Mouse (Mus musculus): ENCODE results near the gene Snrpd3. TPM values are rescaled to one million over a fixed set of nuclear protein-coding genes. Genes with fewer than 3 reads are reported as not detected.
"Not testable (repeated sequence)": the region's sequence is repeated elsewhere in the genome, so short reads cannot be mapped to it uniquely, and the experiment has no call there.

Gene Snrpd3
- polyA plus RNA-seq, 1 experiment from 2014 or later, result 139 TPM

GRCm38 (mm10) chr10:75487131-75487530, 30.2 kb upstream of the Snrpd3 start:
- H3K36me3 ChIP-seq, result no peaks in the 10 kb centered on the region
- no peaks in the 10 kb centered on the region for H3K9me3 ChIP-seq
- H3K4me3 ChIP-seq, result no peak overlapping the region
- DNase-seq (ENCODE audit: low spot score), result no peak
- H3K27me3 ChIP-seq (ENCODE audit: insufficient read depth, poor library complexity, severe bottlenecking), result no peaks in the 10 kb centered on the region
- 61% methylated on average over 3 of the region's 3 CpGs for WGBS
- no peak overlapping the region for H3K27ac ChIP-seq
- H3K4me1 ChIP-seq, result no peaks in the 10 kb centered on the region

GRCm38 (mm10) chr10:75489522-75489921, 27.8 kb upstream of the Snrpd3 start:
- 69% methylated on average over 2 of the region's 2 CpGs for WGBS
- Histone ChIP-seq H3K36me3 (no peaks in the 10 kb centered on the region), H3K9me3 (no peaks in the 10 kb centered on the region), H3K27me3 (ENCODE audit: insufficient read depth, poor library complexity, severe bottlenecking) (no peaks in the 10 kb centered on the region), H3K4me3 (no peak overlapping the region), H3K4me1 (no peaks in the 10 kb centered on the region), H3K27ac (no peak overlapping the region)
- DNase-seq (ENCODE audit: low spot score), result no peak

DNA sequence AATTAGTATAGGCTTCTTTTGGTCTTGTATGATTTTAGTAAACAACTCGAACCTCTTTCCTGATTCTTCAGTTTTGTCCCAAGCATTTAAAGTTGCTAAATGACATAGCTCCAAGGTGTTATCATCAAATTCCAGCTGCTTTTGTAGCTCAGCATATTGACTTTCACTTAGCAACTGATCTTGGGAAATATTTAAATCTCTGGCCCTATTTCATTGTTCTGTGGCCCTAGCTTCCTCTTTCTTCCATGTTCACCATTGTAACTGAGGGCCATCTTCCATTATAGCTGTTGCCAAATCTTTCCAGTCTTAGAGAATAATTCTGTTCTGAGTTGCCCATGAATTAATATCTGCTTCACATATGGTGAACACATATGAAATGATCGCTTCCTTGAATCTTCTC, 26.6 kb upstream of the Snrpd3 start:
- H3K36me3 ChIP-seq, result no peaks in the 10 kb centered on the region
- H3K27me3 ChIP-seq (ENCODE audit: insufficient read depth, poor library complexity, severe bottlenecking), result no peaks in the 10 kb centered on the region
- 81% methylated on average over 2 of the region's 2 CpGs for WGBS
- H3K4me1 ChIP-seq, result peaks cover 4% of the 10 kb centered on the region; the same call in 1 of the 2 replicates
- no peaks in the 10 kb centered on the region for H3K9me3 ChIP-seq
- no peak overlapping the region for H3K27ac ChIP-seq
- DNase-seq (ENCODE audit: low spot score), result no peak
- no peak overlapping the region for H3K4me3 ChIP-seq

DNA sequence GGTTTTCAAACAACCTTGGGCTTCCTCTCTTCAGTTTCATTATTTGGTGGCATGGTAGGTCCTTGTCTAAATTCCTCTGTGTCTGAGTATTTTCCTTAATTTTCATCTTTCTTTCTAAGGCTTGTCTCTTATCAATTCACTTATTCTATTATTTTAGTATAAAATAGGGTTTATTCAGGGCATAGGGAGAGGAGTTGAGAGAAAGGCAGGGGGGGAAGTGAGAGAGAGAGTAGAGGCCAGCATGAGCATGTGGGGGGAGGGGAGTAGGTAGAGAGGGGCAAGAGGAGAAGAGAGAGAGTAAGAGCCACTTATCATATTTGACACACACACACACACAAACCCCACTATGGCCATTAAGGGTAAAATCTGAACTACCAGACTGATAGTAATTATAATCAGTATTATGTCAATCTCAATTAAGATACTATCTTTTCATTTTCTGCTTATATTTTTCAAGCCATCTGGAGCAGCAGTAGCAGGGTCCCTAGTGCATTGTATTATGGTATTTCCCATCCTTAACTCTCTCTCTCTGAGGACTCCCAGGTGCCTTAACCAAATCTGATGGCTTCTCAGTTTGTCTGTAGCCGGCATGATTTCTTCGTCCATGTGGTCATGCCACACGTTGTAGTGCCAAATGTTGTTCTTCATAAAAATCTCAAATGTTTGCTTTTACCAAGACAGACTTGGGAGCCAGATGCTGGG, 26.0 kb upstream of the Snrpd3 start:
- no peaks in the 10 kb centered on the region for H3K27me3 ChIP-seq (ENCODE audit: insufficient read depth, poor library complexity, severe bottlenecking)
- peaks cover 4% of the 10 kb centered on the region; the same call in 1 of the 2 replicates for H3K4me1 ChIP-seq
- 84% methylated on average over 3 of the region's 3 CpGs for WGBS
- H3K9me3 ChIP-seq, result no peaks in the 10 kb centered on the region
- DNase-seq (ENCODE audit: low spot score), result no peak
- no peaks in the 10 kb centered on the region for H3K36me3 ChIP-seq
- no peak overlapping the region for H3K4me3 ChIP-seq
- H3K27ac ChIP-seq, result no peak overlapping the region

DNA sequence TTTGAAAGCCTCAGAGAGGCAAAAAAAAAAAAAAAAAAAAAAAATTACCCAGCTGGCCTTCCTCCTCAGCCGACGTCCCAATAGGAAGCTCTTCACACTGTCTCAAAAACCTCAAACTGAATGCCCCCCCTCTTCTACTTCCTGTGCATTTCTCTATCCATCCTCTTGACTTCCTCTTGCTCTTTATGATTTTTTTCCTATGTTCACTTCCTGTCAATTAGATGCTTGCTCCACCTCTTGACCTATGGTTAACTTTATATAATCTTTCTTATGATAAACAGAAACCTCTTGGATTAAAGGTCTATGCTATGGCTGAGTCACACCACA, 25.5 kb upstream of the Snrpd3 start:
- H3K9me3 ChIP-seq, result no peaks in the 10 kb centered on the region
- WGBS, result 71% methylated on average over 2 of the region's 2 CpGs
- H3K36me3 ChIP-seq, result no peaks in the 10 kb centered on the region
- H3K4me1 ChIP-seq, result peaks cover 4% of the 10 kb centered on the region; the same call in 1 of the 2 replicates
- no peak overlapping the region for H3K27ac ChIP-seq
- H3K27me3 ChIP-seq (ENCODE audit: insufficient read depth, poor library complexity, severe bottlenecking), result no peaks in the 10 kb centered on the region
- no peak for DNase-seq (ENCODE audit: low spot score)
- H3K4me3 ChIP-seq, result no peak overlapping the region

- Histone ChIP-seq H3K27me3 (ENCODE audit: insufficient read depth, poor library complexity, severe bottlenecking) (no peaks in the 10 kb centered on the region), H3K9me3 (no peaks in the 10 kb centered on the region), H3K4me3 (no peak overlapping the region), H3K36me3 (no peaks in the 10 kb centered on the region), H3K27ac (peak overlapping the region; percentile 18), H3K4me1 (peaks cover 5% of the 10 kb centered on the region)
- DNase-seq (ENCODE audit: low spot score), result no peak
- WGBS, result 52% methylated on average over 6 of the region's 6 CpGs
Measured at GRCm38 (mm10) chr10:75495304-75495703, 22.0 kb upstream of the Snrpd3 start.

- Histone ChIP-seq H3K27ac (no peak overlapping the region), H3K4me3 (no peak overlapping the region), H3K9me3 (no peaks in the 10 kb centered on the region), H3K27me3 (ENCODE audit: insufficient read depth, poor library complexity, severe bottlenecking) (no peaks in the 10 kb centered on the region), H3K4me1 (peaks cover 10% of the 10 kb centered on the region), H3K36me3 (no peaks in the 10 kb centered on the region)
- no peak for DNase-seq (ENCODE audit: low spot score)
Measured at GRCm38 (mm10) chr10:75495921-75496320, 21.4 kb upstream of the Snrpd3 start.

GRCm38 (mm10) chr10:75499214-75499613, 18.1 kb upstream of the Snrpd3 start:
- H3K36me3 ChIP-seq; H3K4me3 ChIP-seq; H3K9me3 ChIP-seq; H3K27ac ChIP-seq; DNase-seq (ENCODE audit: low spot score); H3K27me3 ChIP-seq (ENCODE audit: insufficient read depth, poor library complexity, severe bottlenecking): not testable (repeated sequence)
- 79% methylated on average over 7 of the region's 7 CpGs for WGBS
- H3K4me1 ChIP-seq, result peaks cover 10% of the 10 kb centered on the region

GRCm38 (mm10) chr10:75499791-75500190, 17.6 kb upstream of the Snrpd3 start:
- 53% methylated on average over 3 of the region's 3 CpGs for WGBS
- no peak overlapping the region for H3K27ac ChIP-seq
- H3K27me3 ChIP-seq (ENCODE audit: insufficient read depth, poor library complexity, severe bottlenecking), result no peaks in the 10 kb centered on the region
- peaks cover 10% of the 10 kb centered on the region for H3K4me1 ChIP-seq
- peaks cover 5% of the 10 kb centered on the region; the same call in 1 of the 2 replicates for H3K36me3 ChIP-seq
- H3K4me3 ChIP-seq, result no peak overlapping the region
- H3K9me3 ChIP-seq, result no peaks in the 10 kb centered on the region
- no peak for DNase-seq (ENCODE audit: low spot score)

GRCm38 (mm10) chr10:75500345-75500744, 17.0 kb upstream of the Snrpd3 start:
- 37% methylated on average over 7 of the region's 7 CpGs for WGBS
- no peak overlapping the region for H3K27ac ChIP-seq

GRCm38 (mm10) chr10:75501641-75502040, 15.7 kb upstream of the Snrpd3 start:
- H3K9me3 ChIP-seq, result no peaks in the 10 kb centered on the region
- no peak overlapping the region for H3K4me3 ChIP-seq
- H3K27ac ChIP-seq, result no peak overlapping the region
- H3K36me3 ChIP-seq, result peaks cover 8% of the 10 kb centered on the region; the same call in 1 of the 2 replicates
- peaks cover 6% of the 10 kb centered on the region for H3K4me1 ChIP-seq
- no peaks in the 10 kb centered on the region for H3K27me3 ChIP-seq (ENCODE audit: insufficient read depth, poor library complexity, severe bottlenecking)
- no peak for DNase-seq (ENCODE audit: low spot score)
- WGBS, result 81% methylated on average over 1 of the region's 1 CpGs

More at GRCm38 (mm10) chr10:75500345-75500744, 17.0 kb upstream of the Snrpd3 start:
- DNase-seq (ENCODE audit: low spot score), result no peak
- H3K27me3 ChIP-seq (ENCODE audit: insufficient read depth, poor library complexity, severe bottlenecking), result no peaks in the 10 kb centered on the region
- peaks cover 8% of the 10 kb centered on the region for H3K4me1 ChIP-seq
- H3K4me3 ChIP-seq, result no peak overlapping the region
- peaks cover 5% of the 10 kb centered on the region; the same call in 1 of the 2 replicates for H3K36me3 ChIP-seq
- H3K9me3 ChIP-seq, result no peaks in the 10 kb centered on the region

DNA sequence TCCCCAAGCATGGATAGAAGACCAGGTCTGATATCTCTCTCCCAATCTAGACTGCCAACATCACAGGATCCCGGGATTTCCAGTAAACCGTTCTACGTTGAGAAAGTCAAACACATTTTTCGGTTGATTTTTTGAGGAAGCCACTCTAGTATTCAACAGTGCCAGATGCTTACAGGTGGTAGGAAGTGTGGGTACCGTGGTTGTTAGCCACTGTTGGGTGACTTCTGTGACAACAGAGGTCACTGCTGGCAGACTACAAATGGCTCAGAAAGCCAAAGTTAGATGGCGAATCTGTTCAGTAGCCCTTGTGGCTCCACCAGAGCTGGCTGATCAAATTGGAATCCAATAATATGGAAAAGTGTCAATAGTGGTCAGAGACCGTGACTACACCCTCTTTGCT, 13.7 kb upstream of the Snrpd3 start:
- Histone ChIP-seq H3K4me3 (no peak overlapping the region), H3K9me3 (no peaks in the 10 kb centered on the region), H3K4me1 (peaks cover 6% of the 10 kb centered on the region), H3K36me3 (peaks cover 28% of the 10 kb centered on the region), H3K27me3 (ENCODE audit: insufficient read depth, poor library complexity, severe bottlenecking) (no peaks in the 10 kb centered on the region), H3K27ac (no peak overlapping the region)
- 92% methylated on average over 7 of the region's 7 CpGs for WGBS
- DNase-seq (ENCODE audit: low spot score), result no peak

GRCm38 (mm10) chr10:75504234-75505129, 12.9 kb upstream of the Snrpd3 start:
- H3K27me3 ChIP-seq (ENCODE audit: insufficient read depth, poor library complexity, severe bottlenecking), result no peaks in the 10 kb centered on the region
- no peak for DNase-seq (ENCODE audit: low spot score)
- no peak overlapping the region for H3K27ac ChIP-seq
- peaks cover 36% of the 10 kb centered on the region for H3K36me3 ChIP-seq
- no peak overlapping the region for H3K4me3 ChIP-seq
- peaks cover 6% of the 10 kb centered on the region for H3K4me1 ChIP-seq
- H3K9me3 ChIP-seq, result no peaks in the 10 kb centered on the region
- 82% methylated on average over 8 of the region's 8 CpGs for whole genome bisulfite sequencing
